Mouse (Mus musculus): ENCODE data around the gene Npvf. TPM values are rescaled to one million over a fixed set of nuclear protein-coding genes. Genes with fewer than 3 reads are reported as not detected.
A peak's percentile ranks its signal among the peaks of the same experiment; 100 is the strongest.

Npvf gene
- polyA plus RNA-seq, 1 experiment from 2014 or later: 0.29 TPM

GRCm38 (mm10) chr6:50661729-50662128 lies 7.5 kb upstream of the Npvf start:
- H3K36me3 ChIP-seq (ENCODE audit: insufficient read depth, low read length): no peaks in the 10 kb centered on the region
- H3K27me3 ChIP-seq (ENCODE audit: insufficient read depth, low read length): no peaks in the 10 kb centered on the region
- TF ChIP-seq CTCF (IDR thresholded peaks at IDR 0.05; ENCODE audit: low read depth): no peak
- no peak overlapping the region for H3K27ac ChIP-seq
- no peak overlapping the region for H3K4me3 ChIP-seq (replicated peaks; ENCODE audit: low read depth, low read length)
- 58% methylated on average over 7 of the region's 7 CpGs for WGBS
- ATAC-seq (replicated peaks; ENCODE audit: low FRiP score, low read depth) (no peak), DNase-seq (ENCODE audit: low spot score) (no peak)
- H3K9me3 ChIP-seq (replicated peaks; ENCODE audit: low read length): no peaks in the 10 kb centered on the region
- no peak overlapping the region for H3K4me2 ChIP-seq (ENCODE audit: low read length)
- H3K4me1 ChIP-seq (replicated peaks; ENCODE audit: insufficient read depth, low read length): peaks cover 9% of the 10 kb centered on the region; the same call in 1 of the 2 replicates
- no peak overlapping the region for H3K9ac ChIP-seq (ENCODE audit: low read depth, low read length)

GRCm38 (mm10) chr6:50658466-50658865 lies 4.2 kb upstream of the Npvf start:
- Histone ChIP-seq H3K27ac (no peak overlapping the region), H3K4me3 (replicated peaks; ENCODE audit: low read depth, low read length) (no peak overlapping the region), H3K9ac (ENCODE audit: low read depth, low read length) (no peak overlapping the region), H3K4me2 (ENCODE audit: low read length) (no peak overlapping the region), H3K27me3 (ENCODE audit: insufficient read depth, low read length) (no peaks in the 10 kb centered on the region), H3K36me3 (ENCODE audit: insufficient read depth, low read length) (no peaks in the 10 kb centered on the region), H3K4me1 (replicated peaks; ENCODE audit: insufficient read depth, low read length) (0 out of 2 replicates have a peak, but pooled peaks cover 8% of the 10 kb centered on the region), H3K9me3 (replicated peaks; ENCODE audit: low read length) (no peaks in the 10 kb centered on the region)
- TF ChIP-seq CTCF (IDR thresholded peaks at IDR 0.05; ENCODE audit: low read depth): no peak
- DNase-seq (ENCODE audit: low spot score): peak; percentile 61
- ATAC-seq (replicated peaks; ENCODE audit: low FRiP score, low read depth): no peak
- 63% methylated on average over 3 of the region's 3 CpGs for WGBS

DNA sequence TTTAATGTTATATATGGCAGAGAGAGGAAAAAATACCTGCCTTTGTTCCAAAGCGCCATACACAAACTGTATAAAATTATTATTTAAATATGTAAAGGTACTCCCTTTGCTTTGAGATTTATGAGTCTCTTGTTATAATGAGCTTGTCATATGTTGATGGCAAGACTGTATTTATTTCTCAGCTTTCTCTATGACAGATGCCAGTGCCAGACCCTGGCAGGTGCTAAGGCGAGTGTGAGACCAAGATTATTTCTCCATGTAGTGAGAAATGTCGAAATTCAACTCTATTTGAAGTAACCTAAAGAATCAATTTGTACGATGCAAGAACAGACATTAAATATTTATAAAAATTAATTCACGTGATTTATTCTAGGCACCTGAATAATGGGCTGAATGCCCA lies 3.8 kb upstream of the Npvf start:
- DNase-seq (ENCODE audit: low spot score) (no peak), ATAC-seq (replicated peaks; ENCODE audit: low FRiP score, low read depth) (no peak)
- Histone ChIP-seq H3K4me1 (replicated peaks; ENCODE audit: insufficient read depth, low read length) (0 out of 2 replicates have a peak, but pooled peaks cover 4% of the 10 kb centered on the region), H3K9ac (ENCODE audit: low read depth, low read length) (no peak overlapping the region), H3K36me3 (ENCODE audit: insufficient read depth, low read length) (no peaks in the 10 kb centered on the region), H3K4me2 (ENCODE audit: low read length) (no peak overlapping the region), H3K9me3 (replicated peaks; ENCODE audit: low read length) (no peaks in the 10 kb centered on the region), H3K27me3 (ENCODE audit: insufficient read depth, low read length) (no peaks in the 10 kb centered on the region), H3K4me3 (replicated peaks; ENCODE audit: low read depth, low read length) (no peak overlapping the region), H3K27ac (no peak overlapping the region)
- WGBS: 83% methylated on average over 5 of the region's 5 CpGs
- no peak for TF ChIP-seq CTCF (IDR thresholded peaks at IDR 0.05; ENCODE audit: low read depth)

DNA sequence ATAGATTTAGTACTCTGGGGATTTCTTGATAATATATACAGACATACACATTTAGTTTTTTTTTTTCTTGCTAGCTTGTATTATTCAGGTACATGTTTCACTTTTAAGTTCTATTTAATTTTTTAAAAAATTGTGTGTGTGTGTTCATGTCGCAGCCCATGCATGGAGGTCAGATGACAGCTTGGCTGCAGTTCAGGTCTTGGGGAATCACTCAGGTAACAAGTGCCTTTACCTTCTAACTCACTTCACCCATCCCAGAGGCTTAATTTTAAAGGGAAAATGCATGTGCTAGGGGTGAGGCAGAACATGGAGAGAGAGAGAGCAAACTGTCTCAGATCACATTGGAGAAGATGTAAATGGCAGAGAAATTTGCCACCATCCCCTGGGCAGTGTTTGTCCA lies 2.2 kb upstream of the Npvf start:
- Histone ChIP-seq H3K27ac (no peak overlapping the region), H3K9ac (ENCODE audit: low read depth, low read length) (no peak overlapping the region), H3K9me3 (replicated peaks; ENCODE audit: low read length) (no peaks in the 10 kb centered on the region), H3K4me3 (replicated peaks; ENCODE audit: low read depth, low read length) (no peak overlapping the region), H3K36me3 (ENCODE audit: insufficient read depth, low read length) (no peaks in the 10 kb centered on the region), H3K4me2 (ENCODE audit: low read length) (no peak overlapping the region), H3K27me3 (ENCODE audit: insufficient read depth, low read length) (no peaks in the 10 kb centered on the region), H3K4me1 (replicated peaks; ENCODE audit: insufficient read depth, low read length) (no peaks in the 10 kb centered on the region)
- ATAC-seq (replicated peaks; ENCODE audit: low FRiP score, low read depth) (no peak), DNase-seq (ENCODE audit: low spot score) (no peak)
- no peak for TF ChIP-seq CTCF (IDR thresholded peaks at IDR 0.05; ENCODE audit: low read depth)
- WGBS: 97% methylated on average over 1 of the region's 1 CpGs

DNA sequence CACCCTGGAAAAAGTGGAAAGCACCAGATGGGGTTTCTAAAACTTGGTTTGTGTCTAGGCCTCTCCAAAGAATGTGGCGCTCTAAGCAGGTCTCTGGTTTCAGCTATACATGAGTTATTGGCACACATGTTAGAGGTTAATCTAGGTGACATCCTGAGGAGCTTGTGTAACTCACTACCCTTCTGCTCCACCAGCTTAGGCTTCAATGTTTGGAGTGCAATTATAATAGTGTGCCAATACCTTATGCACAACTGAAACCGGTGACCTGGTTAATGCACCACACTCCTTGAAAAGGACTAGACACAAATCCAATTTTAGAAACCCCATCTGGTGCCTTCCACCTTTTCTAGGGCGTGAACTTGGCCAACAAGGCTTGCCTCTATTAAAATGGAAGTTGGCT lies 1.7 kb upstream of the Npvf start:
- DNase-seq (ENCODE audit: low spot score): no peak
- H3K27me3 ChIP-seq (ENCODE audit: insufficient read depth, low read length): no peaks in the 10 kb centered on the region
- no peak overlapping the region for H3K9ac ChIP-seq (ENCODE audit: low read depth, low read length)
- no peak for TF ChIP-seq CTCF (IDR thresholded peaks at IDR 0.05; ENCODE audit: low read depth)
- H3K27ac ChIP-seq: no peak overlapping the region
- ATAC-seq (replicated peaks; ENCODE audit: low FRiP score, low read depth): no peak
- no peaks in the 10 kb centered on the region for H3K36me3 ChIP-seq (ENCODE audit: insufficient read depth, low read length)
- 84% methylated on average over 3 of the region's 3 CpGs for WGBS
- H3K4me3 ChIP-seq (replicated peaks; ENCODE audit: low read depth, low read length): no peak overlapping the region
- H3K9me3 ChIP-seq (replicated peaks; ENCODE audit: low read length): no peaks in the 10 kb centered on the region
- no peaks in the 10 kb centered on the region for H3K4me1 ChIP-seq (replicated peaks; ENCODE audit: insufficient read depth, low read length)
- no peak overlapping the region for H3K4me2 ChIP-seq (ENCODE audit: low read length)

DNA sequence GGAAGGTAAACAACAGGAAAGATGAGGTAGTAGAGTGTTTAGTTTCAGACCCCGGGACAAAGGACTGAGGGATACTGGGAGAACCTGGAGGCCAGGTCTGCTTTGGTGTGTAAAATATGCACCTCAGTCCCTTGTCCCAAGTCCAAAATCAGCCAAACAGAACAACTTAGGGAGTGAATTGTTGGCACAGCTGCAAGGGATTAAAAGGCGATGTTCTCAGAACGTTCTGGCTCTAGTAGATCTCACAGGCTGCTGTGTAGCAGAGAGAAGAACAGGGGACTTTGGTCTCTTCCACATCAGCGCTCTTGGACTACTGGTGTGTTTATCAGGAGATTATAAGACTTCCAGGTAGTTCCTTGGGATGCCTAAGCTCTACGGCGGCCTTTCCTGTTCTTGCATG lies 6.6 kb downstream of the Npvf start:
- no peak overlapping the region for H3K4me3 ChIP-seq (replicated peaks; ENCODE audit: low read depth, low read length)
- DNase-seq (ENCODE audit: low spot score) (no peak), ATAC-seq (replicated peaks; ENCODE audit: low FRiP score, low read depth) (peak; percentile 43; the same call in 1 of the 2 replicates)
- H3K4me1 ChIP-seq (replicated peaks; ENCODE audit: insufficient read depth, low read length): no peaks in the 10 kb centered on the region
- whole genome bisulfite sequencing: 49% methylated on average over 6 of the region's 6 CpGs
- H3K4me2 ChIP-seq (ENCODE audit: low read length): no peak overlapping the region
- no peak overlapping the region for H3K27ac ChIP-seq
- H3K9ac ChIP-seq (ENCODE audit: low read depth, low read length): no peak overlapping the region
- TF ChIP-seq CTCF (IDR thresholded peaks at IDR 0.05; ENCODE audit: low read depth): no peak
- no peaks in the 10 kb centered on the region for H3K36me3 ChIP-seq (ENCODE audit: insufficient read depth, low read length)
- H3K9me3 ChIP-seq (replicated peaks; ENCODE audit: low read length): no peaks in the 10 kb centered on the region
- H3K27me3 ChIP-seq (ENCODE audit: insufficient read depth, low read length): no peaks in the 10 kb centered on the region

DNA sequence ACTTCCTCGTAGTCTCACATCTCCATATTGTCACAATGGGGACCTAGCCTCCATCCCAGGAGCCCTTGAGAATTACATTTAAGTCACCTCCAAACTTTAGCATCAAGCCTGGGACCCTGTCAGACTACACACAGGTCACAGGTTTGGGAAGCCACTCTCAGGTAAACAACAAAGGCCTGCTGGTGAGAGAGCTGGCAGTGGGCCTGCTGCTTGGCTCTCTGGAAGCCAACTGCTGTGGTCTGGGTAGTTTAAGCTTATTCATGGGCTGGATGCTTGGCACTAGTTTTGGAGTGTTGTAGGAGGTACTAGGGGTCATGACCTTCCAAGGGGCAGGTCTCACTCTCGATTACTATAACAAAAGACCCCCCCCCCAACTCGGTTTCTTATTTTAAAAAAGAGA lies 7.6 kb downstream of the Npvf start:
- no peak for TF ChIP-seq CTCF (IDR thresholded peaks at IDR 0.05; ENCODE audit: low read depth)
- DNase-seq (ENCODE audit: low spot score): no peak
- H3K4me2 ChIP-seq (ENCODE audit: low read length): no peak overlapping the region
- H3K36me3 ChIP-seq (ENCODE audit: insufficient read depth, low read length): no peaks in the 10 kb centered on the region
- no peak overlapping the region for H3K4me3 ChIP-seq (replicated peaks; ENCODE audit: low read depth, low read length)
- no peak overlapping the region for H3K9ac ChIP-seq (ENCODE audit: low read depth, low read length)
- H3K27ac ChIP-seq: no peak overlapping the region
- 0 out of 2 replicates have a peak, but pooled peaks cover 4% of the 10 kb centered on the region for H3K4me1 ChIP-seq (replicated peaks; ENCODE audit: insufficient read depth, low read length)
- H3K9me3 ChIP-seq (replicated peaks; ENCODE audit: low read length): no peaks in the 10 kb centered on the region
- H3K27me3 ChIP-seq (ENCODE audit: insufficient read depth, low read length): no peaks in the 10 kb centered on the region
- no peak for ATAC-seq (replicated peaks; ENCODE audit: low FRiP score, low read depth)
- WGBS: 48% methylated on average over 3 of the region's 3 CpGs

Measured in kidney, postnatal 0 days (tissue).